Mouse (Mus musculus): ENCODE measurements at regions not wholly inside any gene's neighbourhood (a gene's known extent, or its start where the extent isn't known, plus 50 kb on each side); places are given as distances from the start of the nearest gene placed in this dataset.
"Not testable (repeated sequence)": the region's sequence is repeated elsewhere in the genome, so short reads cannot be mapped to it uniquely, and the experiment has no call there.

DNA sequence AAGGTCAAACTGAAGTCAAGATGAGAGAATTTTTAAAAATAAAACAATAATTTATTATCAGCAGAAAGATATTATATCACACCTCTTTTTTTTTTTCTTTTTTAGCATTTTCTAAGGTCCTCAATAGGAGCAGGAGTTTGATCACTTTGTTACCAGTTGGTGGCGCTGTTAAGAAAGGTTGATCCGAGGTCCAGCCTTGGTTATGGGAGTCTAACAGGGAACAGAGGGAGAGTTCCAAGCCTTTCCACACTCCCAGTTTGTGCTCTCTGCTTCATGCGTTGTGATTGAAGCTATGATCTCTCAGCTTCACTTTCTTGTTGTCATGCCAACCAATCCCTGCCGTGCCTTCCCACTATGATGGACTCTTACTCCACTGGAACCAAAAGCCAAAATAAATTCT lies 83.8 kb downstream of the Fam174a start:
- DNase-seq, result no peak

DNA sequence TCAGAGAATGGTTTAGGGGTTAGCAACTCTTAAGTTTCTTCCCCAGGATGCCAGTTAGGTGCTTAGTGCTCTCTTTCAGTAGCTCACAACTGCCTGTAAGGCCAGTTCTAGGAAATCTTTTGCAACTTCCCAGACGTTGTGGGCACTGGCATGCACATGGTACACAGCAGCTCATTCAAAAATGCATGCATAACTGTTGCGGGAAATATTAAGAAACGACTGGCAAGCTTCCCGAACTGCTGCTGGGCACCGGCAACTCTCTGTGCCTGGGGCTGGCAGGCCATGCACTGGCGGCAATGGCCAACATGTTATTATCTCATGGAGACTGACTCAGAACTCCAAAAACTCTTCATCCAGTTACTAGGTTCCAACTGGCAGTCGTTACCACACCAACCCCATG lies 86.3 kb downstream of the Fam174a start:
- DNase-seq, result no peak

DNA sequence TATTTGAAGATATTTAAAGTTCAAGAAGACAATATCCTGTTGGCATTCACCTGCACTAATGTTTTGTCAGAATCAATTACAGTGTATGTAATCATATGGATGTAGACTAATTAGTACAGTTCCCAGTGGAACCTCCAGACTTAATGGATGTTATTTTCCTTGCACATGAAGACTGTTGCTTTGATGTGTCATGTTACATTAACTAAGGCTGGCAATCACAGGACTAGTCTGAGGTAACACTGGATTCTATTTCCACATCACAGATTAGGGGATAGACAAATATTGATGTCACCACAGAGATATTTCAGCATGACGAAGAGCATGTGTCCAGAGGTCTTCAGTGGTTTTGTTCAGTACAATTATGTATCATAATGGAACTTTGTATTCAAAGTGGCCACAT lies 108.8 kb downstream of the Fam174a start:
- no peak for DNase-seq

DNA sequence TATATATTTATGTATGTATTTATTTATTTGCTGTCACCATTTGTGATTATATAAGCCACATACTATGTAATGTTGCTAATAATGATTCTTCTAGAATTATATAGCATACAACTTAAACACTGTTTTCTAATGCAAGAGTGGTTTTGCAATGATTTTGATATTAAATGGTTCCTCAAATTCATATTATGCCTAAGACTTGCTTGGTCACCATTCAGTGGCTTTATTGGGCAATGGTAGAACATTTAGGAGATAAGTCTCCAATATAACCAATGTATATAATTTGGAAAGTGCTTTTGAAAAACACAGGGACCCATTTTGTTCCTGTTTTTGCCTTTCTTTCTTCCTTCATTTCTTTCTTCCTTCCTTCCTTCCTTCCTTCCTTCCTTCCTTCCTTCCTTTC lies 112.0 kb downstream of the Fam174a start:
- DNase-seq, result no peak

DNA sequence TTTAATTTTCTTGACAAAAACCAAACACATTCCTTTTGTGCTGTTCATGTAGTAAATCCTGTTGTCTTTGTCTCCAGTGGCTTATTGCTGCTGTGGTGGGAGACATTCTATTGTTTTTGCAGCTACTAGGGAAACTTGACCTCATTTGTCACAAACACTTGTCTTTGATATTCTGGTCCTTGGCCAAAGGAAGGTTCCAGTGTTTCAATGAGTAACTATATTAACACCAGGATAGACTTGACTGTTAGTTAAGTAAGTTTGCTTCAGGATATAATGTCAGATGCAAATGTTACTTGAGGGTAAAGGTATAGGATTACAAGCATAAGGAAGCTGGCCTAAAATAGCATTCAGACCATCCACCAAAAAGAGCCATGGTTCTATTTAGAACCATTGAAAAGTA lies 123.7 kb downstream of the Fam174a start:
- no peak for DNase-seq

DNA sequence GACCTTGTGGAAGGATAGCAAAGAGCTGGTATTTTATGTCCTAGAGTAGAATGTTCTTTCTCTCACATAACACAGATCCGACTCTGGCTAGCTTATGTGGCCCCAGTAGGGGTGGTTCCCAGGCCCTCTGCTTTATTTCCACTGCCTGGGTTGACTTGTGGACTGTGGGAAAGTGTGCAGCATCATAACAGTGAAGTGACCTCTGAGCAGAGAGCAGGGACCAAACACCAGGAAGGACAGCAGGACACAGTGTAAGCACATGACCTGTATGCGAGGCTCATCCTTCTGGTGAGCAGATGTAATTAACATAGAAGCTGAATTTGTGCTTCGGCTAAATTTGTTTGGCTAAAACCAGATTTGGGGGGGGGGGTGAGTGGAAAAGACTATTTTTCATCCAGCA lies 132.1 kb downstream of the Fam174a start:
- DNase-seq, result no peak

DNA sequence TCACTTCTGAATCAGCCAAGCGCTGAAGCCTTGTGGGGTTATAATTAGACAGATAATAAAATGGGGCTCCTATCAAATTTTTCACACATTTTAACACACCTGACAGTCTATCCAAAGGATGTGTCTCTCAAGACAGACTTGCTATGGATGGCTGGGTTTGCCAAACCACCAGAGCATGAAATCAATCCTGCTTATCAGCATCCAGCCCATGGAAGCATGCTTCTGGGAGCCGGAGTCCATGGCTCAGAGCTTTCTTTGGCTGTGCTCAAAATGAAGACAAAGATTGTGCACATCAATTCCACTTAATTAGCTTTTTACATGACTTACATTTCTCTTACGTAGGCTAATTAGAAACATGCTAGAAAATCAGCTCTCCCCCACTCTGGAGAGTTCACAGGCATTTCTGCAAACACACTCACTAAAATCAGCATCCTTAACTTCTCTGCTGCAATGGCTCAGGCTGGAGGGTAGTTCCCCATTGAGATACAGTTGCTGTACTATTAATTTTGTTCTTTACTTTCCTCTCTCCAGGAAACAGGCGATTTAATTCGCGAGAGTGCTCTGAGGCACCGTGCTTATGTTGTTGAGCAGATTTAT lies 135.6 kb downstream of the Fam174a start:
- DNase-seq, result no peak

DNA sequence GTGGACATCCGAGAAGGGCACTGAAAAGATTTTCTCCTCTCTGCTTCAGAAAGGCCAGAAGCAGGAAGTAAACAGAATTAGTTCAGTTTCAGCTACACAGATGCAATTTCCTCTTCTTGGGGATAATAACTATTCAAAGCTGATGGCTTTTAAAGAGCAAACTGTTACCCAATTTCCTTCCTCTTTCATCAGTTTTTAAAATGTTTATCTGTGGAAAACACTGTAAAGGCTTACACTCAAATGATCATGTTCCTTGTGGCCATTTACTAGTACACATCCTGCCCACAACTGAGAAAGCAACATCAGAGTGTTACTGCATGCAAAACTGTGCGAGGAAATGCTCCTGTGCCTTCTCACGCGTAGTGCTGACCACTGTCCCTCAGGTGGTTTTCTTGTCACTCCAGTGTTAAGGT lies 137.5 kb downstream of the Fam174a start:
- no peak for DNase-seq

DNA sequence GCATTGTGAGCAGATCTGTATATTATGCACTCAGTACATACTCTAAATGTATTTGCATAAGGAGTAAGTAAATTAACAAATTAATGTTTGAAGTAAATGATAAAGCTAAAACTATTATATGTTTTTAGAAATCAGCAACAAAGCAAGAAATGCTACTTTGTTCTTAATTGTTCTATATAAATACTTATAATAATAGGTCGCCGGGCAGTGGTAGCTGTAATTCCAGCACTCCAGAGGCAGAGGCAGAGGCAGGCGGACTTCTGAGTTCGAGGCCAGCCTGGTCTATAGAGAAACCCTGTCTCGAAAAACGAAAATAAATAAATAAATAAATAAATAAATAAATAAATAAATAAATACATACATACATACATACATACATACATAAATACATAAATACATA lies 138.3 kb downstream of the Fam174a start:
- DNase-seq, result peak; percentile 22 to 62

DNA sequence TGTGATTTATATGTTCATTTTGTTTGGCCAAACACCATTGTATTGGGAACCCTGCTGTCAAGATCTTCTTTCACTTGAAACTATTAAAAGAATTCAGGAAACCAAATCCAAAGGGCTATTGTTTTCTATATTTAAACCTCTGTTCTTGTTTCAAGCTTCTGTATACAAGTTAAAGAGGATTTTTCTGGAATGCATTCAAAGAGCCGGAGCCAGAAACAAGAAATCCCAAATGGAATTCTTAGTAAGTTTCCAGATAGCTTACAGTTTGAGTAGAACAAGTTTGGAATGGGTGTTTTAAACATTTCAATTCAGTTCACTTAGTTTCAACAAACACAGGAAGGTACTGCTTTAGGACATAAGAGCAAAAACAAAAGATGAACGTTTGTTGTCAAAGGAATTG lies 140.8 kb downstream of the Fam174a start:
- DNase-seq, result no peak

DNA sequence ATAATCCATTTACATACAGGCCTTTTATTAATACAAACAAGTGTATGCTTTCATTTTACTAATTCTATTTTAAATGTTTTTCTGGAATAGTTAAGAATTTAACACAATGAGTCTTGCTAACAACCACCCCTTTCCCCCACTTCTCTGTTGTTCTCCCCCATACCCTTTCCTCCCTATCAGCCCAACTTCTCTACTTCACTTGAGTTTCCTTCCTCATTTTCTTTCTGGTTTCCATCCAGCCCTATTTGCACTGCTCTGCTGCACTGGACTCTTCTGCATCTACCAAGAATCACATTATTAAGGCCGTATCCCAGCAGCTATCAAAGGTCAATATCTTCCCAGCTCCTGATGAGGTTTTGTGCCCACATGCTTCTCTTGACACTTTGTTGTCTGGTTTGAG lies 145.9 kb downstream of the Fam174a start:
- no peak for DNase-seq

DNA sequence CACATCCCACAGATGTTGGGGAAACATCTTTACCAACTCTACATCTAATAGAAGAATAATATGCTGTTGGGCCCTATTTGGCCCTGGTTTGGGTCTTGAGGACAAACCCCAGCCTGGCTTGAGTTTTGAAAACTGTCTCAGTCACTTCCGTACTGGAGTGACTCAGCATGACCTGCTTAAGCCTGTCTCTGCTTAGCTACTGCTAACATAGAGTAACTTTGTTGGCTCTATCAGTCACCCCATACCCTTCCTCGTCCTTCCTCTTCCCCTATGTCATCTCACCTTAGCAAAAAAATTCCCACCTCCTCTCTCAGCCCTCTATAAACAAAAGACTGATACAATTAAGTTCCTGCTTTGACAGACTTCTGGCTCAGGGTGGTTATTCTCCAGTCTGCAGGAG lies 154.7 kb downstream of the Fam174a start:
- no peak for DNase-seq

DNA sequence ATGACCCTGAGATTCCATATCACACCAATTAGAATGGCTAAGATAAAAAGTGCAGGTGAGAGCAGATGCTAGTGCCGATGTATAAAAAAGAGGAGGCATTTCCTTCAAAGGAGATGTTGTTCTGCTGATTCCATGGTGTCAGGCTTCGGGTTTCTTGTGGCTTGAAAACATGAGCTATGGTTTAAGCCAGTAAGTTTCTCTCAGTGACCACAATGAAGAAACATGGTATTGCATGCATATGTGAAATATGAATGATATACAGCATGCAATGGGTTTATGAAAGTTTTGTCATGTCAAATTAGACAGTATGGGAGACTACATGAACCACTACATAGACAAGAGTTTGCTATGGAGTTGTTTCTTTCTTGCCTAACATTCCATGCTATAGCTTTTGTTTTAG lies 155.3 kb downstream of the Fam174a start:
- no peak for DNase-seq

DNA sequence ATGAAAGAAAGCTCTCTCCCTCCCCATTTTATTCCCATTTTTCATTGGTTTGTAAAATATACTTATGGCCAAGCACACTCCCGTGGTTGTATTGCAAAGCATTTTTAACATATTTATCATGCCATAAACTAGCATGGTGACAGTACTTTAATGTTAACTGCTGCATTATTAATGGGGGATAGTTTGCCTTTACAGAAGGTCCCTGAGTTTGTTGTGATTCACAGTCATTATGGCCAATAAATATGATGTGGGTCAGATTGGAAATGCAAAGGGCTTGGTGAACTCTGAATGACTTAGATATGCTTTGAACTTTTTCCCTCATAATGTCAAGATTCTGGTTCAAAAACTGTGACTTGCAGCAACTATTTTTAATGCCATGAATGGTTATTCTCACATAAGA lies 157.1 kb downstream of the Fam174a start:
- no peak for DNase-seq

DNA sequence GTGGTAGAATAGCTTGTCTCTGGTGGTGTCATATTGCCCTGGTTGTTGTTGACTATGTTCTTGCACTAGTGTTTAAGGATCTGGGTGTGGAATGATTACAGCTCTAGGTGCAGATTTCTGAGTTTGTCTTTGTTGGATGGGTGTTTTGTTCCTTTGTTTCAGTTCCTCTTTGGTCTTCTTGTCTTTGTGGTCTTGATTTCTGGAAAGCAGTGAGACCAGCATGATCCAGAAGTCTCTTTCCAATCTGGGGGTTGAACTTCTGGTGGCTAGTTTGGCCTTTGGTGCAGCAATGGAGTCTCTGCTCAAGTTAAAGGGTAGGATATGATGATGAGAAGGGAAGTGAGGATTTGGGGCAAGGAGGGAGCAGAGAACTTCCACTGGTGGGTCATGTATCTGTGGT lies 174.4 kb downstream of the St8sia4 start:
- DNase-seq, result no peak

DNA sequence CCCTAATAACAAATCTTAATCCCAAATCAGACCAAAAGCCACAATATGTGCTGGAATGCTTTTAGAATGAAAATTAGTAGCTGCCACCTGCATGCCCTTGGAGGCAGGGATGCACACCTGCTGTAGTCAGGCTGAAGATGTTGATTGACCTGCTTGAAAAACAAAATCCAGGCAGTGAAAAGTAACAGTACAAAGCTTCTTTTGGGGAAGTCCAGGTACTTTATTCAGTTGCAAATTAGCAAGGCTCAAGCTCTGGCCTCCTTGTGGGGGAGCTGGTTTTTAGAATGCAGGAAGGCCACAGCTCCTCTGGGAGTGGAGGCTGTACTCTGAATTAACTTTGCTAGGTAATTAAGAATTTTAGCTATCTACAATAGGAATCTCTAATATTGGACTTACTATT lies 166.7 kb downstream of the St8sia4 start:
- not testable (repeated sequence) for DNase-seq

DNA sequence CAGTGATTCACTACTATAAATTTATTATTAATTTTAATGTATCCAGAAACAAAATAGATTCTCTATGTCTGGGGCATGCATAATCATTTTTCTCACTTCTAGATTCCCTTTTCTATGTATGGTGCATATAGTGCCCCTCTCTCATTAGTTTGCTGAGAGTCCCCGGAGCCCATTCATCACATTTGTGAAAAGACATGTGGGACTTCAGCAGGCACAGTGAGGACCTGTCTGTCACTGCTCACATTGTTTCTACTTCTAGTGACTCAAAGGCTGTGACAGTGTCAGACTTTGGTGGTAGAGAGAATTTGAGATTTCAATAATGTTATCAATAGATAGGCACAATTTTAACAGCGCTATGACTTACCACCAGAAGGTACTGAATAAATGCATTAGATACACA lies 158.7 kb downstream of the St8sia4 start:
- DNase-seq, result no peak

DNA sequence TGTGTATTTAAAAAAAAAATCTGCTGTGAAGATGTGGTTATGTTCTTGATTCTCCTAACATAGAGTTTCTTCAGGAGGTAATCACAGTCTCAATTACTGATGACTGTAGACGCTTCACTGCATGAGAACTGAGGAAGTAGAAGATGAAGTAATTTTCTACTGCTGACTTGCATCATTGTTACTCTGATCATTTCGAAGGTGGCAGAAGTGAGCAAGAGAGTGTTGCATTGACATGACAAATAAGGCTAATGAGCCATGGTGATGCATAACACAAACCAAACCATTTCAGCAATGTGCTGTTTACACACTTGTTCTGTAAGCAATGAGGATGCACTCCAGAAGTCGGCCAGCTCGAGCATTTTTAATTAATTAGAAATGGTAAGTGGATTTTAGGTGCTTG lies 138.6 kb downstream of the St8sia4 start:
- no peak for DNase-seq

DNA sequence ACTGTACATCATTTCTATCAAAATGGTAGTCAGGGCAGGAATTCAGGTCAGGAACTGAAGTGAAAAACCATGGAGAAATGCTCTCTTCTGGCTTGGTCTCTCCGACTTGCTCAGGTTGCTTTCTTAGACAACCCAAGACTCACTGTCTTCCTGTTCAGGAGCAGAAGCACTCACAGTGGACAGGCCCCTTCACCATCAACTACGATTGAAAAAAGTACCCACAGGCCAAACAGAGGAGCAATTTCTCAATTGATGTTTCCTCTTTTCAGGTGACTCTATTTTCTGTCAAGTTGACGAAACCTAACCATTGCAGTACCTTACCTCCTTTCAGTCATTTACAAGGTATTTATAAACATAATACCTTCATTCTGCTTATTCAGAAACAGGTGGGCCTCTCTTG lies 136.4 kb downstream of the St8sia4 start:
- no peak for DNase-seq

All from thymus, postnatal 36 days (tissue).